Mouse (Mus musculus): Measurements from ENCODE around the gene Gm36864.

The Gm36864 gene

GRCm38 (mm10) chr7:44257278-44257677 is 21.3 kb downstream of the Gm36864 start, which contains the start of gene Acp4:
Gene Acp4 (minus strand): TSS chr7:44257378.
- no peak for DNase-seq (ENCODE audit: low read depth, low spot score)

- DNase-seq (ENCODE audit: low read depth, low spot score) = no peak
These were observed 24.4 kb downstream of the Gm36864 start for GRCm38 (mm10) chr7:44260410-44260809.

GRCm38 (mm10) chr7:44261147-44261546 is 25.2 kb downstream of the Gm36864 start, which contains the start of gene Gm15517:
Gene Gm15517 (plus strand): TSS chr7:44261447.
- no peak for DNase-seq (ENCODE audit: low read depth, low spot score)

- DNase-seq (ENCODE audit: low read depth, low spot score) = peak; percentile 94
These were observed 27.0 kb downstream of the Gm36864 start for GRCm38 (mm10) chr7:44262791-44263643.

- no peak for DNase-seq (ENCODE audit: low read depth, low spot score)
These were observed 32.1 kb downstream of the Gm36864 start for GRCm38 (mm10) chr7:44268117-44268516.

GRCm38 (mm10) chr7:44269397-44269796 is 33.4 kb downstream of the Gm36864 start:
- DNase-seq (ENCODE audit: low read depth, low spot score) = no peak

GRCm38 (mm10) chr7:44271309-44271708 is 35.3 kb downstream of the Gm36864 start:
- DNase-seq (ENCODE audit: low read depth, low spot score) = peak; percentile 49

- DNase-seq (ENCODE audit: low read depth, low spot score) = no peak
These were observed 36.6 kb downstream of the Gm36864 start for GRCm38 (mm10) chr7:44272546-44272945.

GRCm38 (mm10) chr7:44273446-44273845 is 37.5 kb downstream of the Gm36864 start:
- DNase-seq (ENCODE audit: low read depth, low spot score) = no peak

GRCm38 (mm10) chr7:44274096-44274495 is 38.1 kb downstream of the Gm36864 start:
- no peak for DNase-seq (ENCODE audit: low read depth, low spot score)

- DNase-seq (ENCODE audit: low read depth, low spot score) = no peak
These were observed 39.6 kb downstream of the Gm36864 start for GRCm38 (mm10) chr7:44275546-44275945.

- DNase-seq (ENCODE audit: low read depth, low spot score) = no peak
These were observed 40.7 kb downstream of the Gm36864 start for GRCm38 (mm10) chr7:44276461-44277249.

GRCm38 (mm10) chr7:44277250-44277622 is 41.3 kb downstream of the Gm36864 start:
- peak; percentile 63 for DNase-seq (ENCODE audit: low read depth, low spot score)

GRCm38 (mm10) chr7:44280959-44281358 is 45.0 kb downstream of the Gm36864 start:
- no peak for DNase-seq (ENCODE audit: low read depth, low spot score)

- DNase-seq (ENCODE audit: low read depth, low spot score) = no peak
These were observed 45.6 kb downstream of the Gm36864 start for GRCm38 (mm10) chr7:44281586-44281985.

GRCm38 (mm10) chr7:44287760-44288159 is 51.8 kb downstream of the Gm36864 start:
- no peak for DNase-seq (ENCODE audit: low read depth, low spot score)

- no peak for DNase-seq (ENCODE audit: low read depth, low spot score)
These were observed 55.0 kb downstream of the Gm36864 start for GRCm38 (mm10) chr7:44290986-44291385.

- no peak for DNase-seq (ENCODE audit: low read depth, low spot score)
These were observed 55.4 kb downstream of the Gm36864 start for GRCm38 (mm10) chr7:44291418-44291817.

Data from CD4-positive, CD25-positive, alpha-beta regulatory T cell, adult 2 months (primary cell).